Mouse (Mus musculus): Measurements from ENCODE around the gene Slc35b3.

DNA sequence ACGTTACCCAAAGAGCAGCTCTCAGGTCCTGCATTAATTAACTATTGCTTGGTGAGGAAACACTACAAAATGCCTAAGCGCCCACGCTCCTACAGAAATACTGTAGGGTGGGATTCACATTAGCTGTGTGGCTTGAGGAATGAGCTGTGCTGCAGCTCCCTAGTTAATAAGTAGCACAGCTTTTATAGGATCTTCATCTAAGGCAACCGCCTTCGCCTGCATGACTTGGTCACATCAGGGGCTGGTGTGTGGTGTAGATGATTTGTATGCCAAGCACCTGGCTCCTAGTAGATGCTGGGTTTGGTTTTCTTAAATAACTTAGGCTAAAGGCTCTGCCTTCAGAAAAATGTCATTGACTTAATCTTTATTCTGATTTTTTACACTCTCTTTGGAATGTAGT, 15.2 kb upstream of the Slc35b3 start:
- TF ChIP-seq CTCF (IDR thresholded peaks at IDR 0.05; ENCODE audit: control insufficient read depth, insufficient read depth, insufficient read length) (no peak), MAX (IDR thresholded peaks at IDR 0.05) (no peak), USF1 (IDR thresholded peaks at IDR 0.05; ENCODE audit: low read depth) (no peak), MYOD1 (IDR thresholded peaks at IDR 0.05; ENCODE audit: control insufficient read depth, insufficient read length, low read depth) (no peak), CEBPB (IDR thresholded peaks at IDR 0.05; ENCODE audit: low read depth) (no peak), FOSL1 (IDR thresholded peaks at IDR 0.05; ENCODE audit: insufficient read depth, low read length, poor library complexity, severe bottlenecking) (no peak), MYOG (IDR thresholded peaks at IDR 0.05; ENCODE audit: control insufficient read depth, extremely low read depth, insufficient read length) (no peak)

All from C2C12 (cell line).